Mouse (Mus musculus): Measurements from ENCODE around the gene Card11. TPM values are rescaled to one million over a fixed set of nuclear protein-coding genes. Genes with fewer than 3 reads are reported as not detected.

The Card11 gene
- polyA plus RNA-seq, 1 experiment = not detected

GRCm38 (mm10) chr5:140854700-140855099 lies 145.7 kb downstream of the Card11 start:
- Histone ChIP-seq H3K4me1 (ENCODE audit: control insufficient read depth, insufficient read depth, low read length) (no peaks in the 10 kb centered on the region), H3K27ac (ENCODE audit: insufficient read depth, low read depth, low read length) (no peak overlapping the region), H3K4me3 (ENCODE audit: insufficient read depth, low read depth, low read length) (no peak overlapping the region)
- 91% methylated on average over 4 of the region's 4 CpGs for WGBS
- no peak for TF ChIP-seq CTCF (IDR thresholded peaks at IDR 0.05; ENCODE audit: insufficient read depth, low read depth, low read length)
- TF ChIP-seq POLR2A (IDR thresholded peaks at IDR 0.05; ENCODE audit: insufficient read depth, low read depth, low read length) = no peak

- no peak overlapping the region for H3K27ac ChIP-seq (ENCODE audit: insufficient read depth, low read depth, low read length)
- H3K4me1 ChIP-seq (ENCODE audit: control insufficient read depth, insufficient read depth, low read length) = no peaks in the 10 kb centered on the region
- WGBS = 92% methylated on average over 5 of the region's 5 CpGs
- TF ChIP-seq CTCF (IDR thresholded peaks at IDR 0.05; ENCODE audit: insufficient read depth, low read depth, low read length) = no peak
- H3K4me3 ChIP-seq (ENCODE audit: insufficient read depth, low read depth, low read length) = no peak overlapping the region
Measured at GRCm38 (mm10) chr5:140853723-140854122, 146.7 kb downstream of the Card11 start.

GRCm38 (mm10) chr5:140852435-140852996 lies 147.9 kb downstream of the Card11 start:
- TF ChIP-seq CTCF (IDR thresholded peaks at IDR 0.05; ENCODE audit: insufficient read depth, low read depth, low read length) (no peak), POLR2A (IDR thresholded peaks at IDR 0.05; ENCODE audit: insufficient read depth, low read depth, low read length) (no peak)
- no peak overlapping the region for H3K4me3 ChIP-seq (ENCODE audit: insufficient read depth, low read depth, low read length)
- WGBS = 84% methylated on average over 12 of the region's 12 CpGs
- no peaks in the 10 kb centered on the region for H3K4me1 ChIP-seq (ENCODE audit: control insufficient read depth, insufficient read depth, low read length)
- H3K27ac ChIP-seq (ENCODE audit: insufficient read depth, low read depth, low read length) = no peak overlapping the region

GRCm38 (mm10) chr5:140847300-140847729 lies 153.1 kb downstream of the Card11 start:
- WGBS = 28% methylated on average over 5 of the region's 5 CpGs
- TF ChIP-seq POLR2A (IDR thresholded peaks at IDR 0.05; ENCODE audit: insufficient read depth, low read depth, low read length) (no peak), CTCF (IDR thresholded peaks at IDR 0.05; ENCODE audit: insufficient read depth, low read depth, low read length) (0 out of 2 replicates have a peak, but pooled peaks have one; percentile 30)
- Histone ChIP-seq H3K4me3 (ENCODE audit: insufficient read depth, low read depth, low read length) (no peak overlapping the region), H3K4me1 (ENCODE audit: control insufficient read depth, insufficient read depth, low read length) (no peaks in the 10 kb centered on the region), H3K27ac (ENCODE audit: insufficient read depth, low read depth, low read length) (no peak overlapping the region)

- H3K27ac ChIP-seq (ENCODE audit: insufficient read depth, low read depth, low read length) = no peak overlapping the region
- H3K4me1 ChIP-seq (ENCODE audit: control insufficient read depth, insufficient read depth, low read length) = no peaks in the 10 kb centered on the region
- TF ChIP-seq POLR2A (IDR thresholded peaks at IDR 0.05; ENCODE audit: insufficient read depth, low read depth, low read length) (no peak), CTCF (IDR thresholded peaks at IDR 0.05; ENCODE audit: insufficient read depth, low read depth, low read length) (no peak)
- H3K4me3 ChIP-seq (ENCODE audit: insufficient read depth, low read depth, low read length) = no peak overlapping the region
- WGBS = 80% methylated on average over 4 of the region's 4 CpGs
Measured at GRCm38 (mm10) chr5:140841942-140842341, 158.4 kb downstream of the Card11 start.

- no peak overlapping the region for H3K27ac ChIP-seq (ENCODE audit: insufficient read depth, low read depth, low read length)
- H3K4me1 ChIP-seq (ENCODE audit: control insufficient read depth, insufficient read depth, low read length) = peaks cover 13% of the 10 kb centered on the region
- 79% methylated on average over 8 of the region's 8 CpGs for WGBS
- H3K4me3 ChIP-seq (ENCODE audit: insufficient read depth, low read depth, low read length) = no peak overlapping the region
- TF ChIP-seq CTCF (IDR thresholded peaks at IDR 0.05; ENCODE audit: insufficient read depth, low read depth, low read length) = no peak
- no peak for TF ChIP-seq POLR2A (IDR thresholded peaks at IDR 0.05; ENCODE audit: insufficient read depth, low read depth, low read length)
Measured at GRCm38 (mm10) chr5:140831064-140831431, 169.3 kb downstream of the Card11 start.

- TF ChIP-seq POLR2A (IDR thresholded peaks at IDR 0.05; ENCODE audit: insufficient read depth, low read depth, low read length) = 0 out of 2 replicates have a peak, but pooled peaks have one; percentile 40
- no peak for TF ChIP-seq CTCF (IDR thresholded peaks at IDR 0.05; ENCODE audit: insufficient read depth, low read depth, low read length)
- WGBS = 2% methylated on average over 46 of the region's 49 CpGs
- Histone ChIP-seq H3K4me3 (ENCODE audit: insufficient read depth, low read depth, low read length) (peak within 1 kb of the TSS; percentile 74), H3K27ac (ENCODE audit: insufficient read depth, low read depth, low read length) (0 out of 2 replicates have a peak within 1 kb of the TSS, but pooled peaks have one; percentile 20), H3K4me1 (ENCODE audit: control insufficient read depth, insufficient read depth, low read length) (peaks cover 13% of the 10 kb centered on the region)
Measured at GRCm38 (mm10) chr5:140830314-140831063, 169.9 kb downstream of the Card11 start, which contains the start of gene Gna12. TSS of gene Gna12 (minus strand) at chr5:140830431.

- 7% methylated on average over 58 of the region's 58 CpGs for WGBS
- Histone ChIP-seq H3K4me3 (ENCODE audit: insufficient read depth, low read depth, low read length) (peak overlapping the region; percentile 74), H3K4me1 (ENCODE audit: control insufficient read depth, insufficient read depth, low read length) (peaks cover 13% of the 10 kb centered on the region), H3K27ac (ENCODE audit: insufficient read depth, low read depth, low read length) (no peak overlapping the region)
- no peak for TF ChIP-seq POLR2A (IDR thresholded peaks at IDR 0.05; ENCODE audit: insufficient read depth, low read depth, low read length)
- no peak for TF ChIP-seq CTCF (IDR thresholded peaks at IDR 0.05; ENCODE audit: insufficient read depth, low read depth, low read length)
Measured at GRCm38 (mm10) chr5:140829911-140830294, 170.5 kb downstream of the Card11 start.

Measured in olfactory bulb, adult 2 months (tissue).